ENCODE assay signal across 18 mouse cellular contexts in the genomic region with DNA sequence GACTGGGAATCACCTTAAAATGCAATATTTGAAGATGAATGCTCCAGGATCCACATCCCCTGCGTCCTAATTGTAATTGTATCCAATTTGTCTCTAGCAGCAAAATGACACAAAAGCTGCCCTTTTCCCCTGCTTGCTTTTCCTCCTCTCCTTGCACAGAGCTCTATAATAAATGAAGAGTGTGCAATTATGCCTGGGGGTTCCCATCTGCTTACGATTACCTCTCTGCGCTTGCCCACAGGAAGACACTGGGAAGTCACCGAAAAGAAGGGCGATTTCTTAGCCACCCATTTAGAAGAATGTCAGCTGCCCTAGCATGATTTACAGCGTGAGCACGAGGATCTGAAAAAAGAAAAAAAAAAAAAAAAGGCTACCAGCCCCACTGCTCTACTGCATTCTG.
DNase-seq lines count a peak whose midpoint lies in the region; ATAC-seq lines count a peak whose summit lies in the region.
"Had no signal": no experiment of that assay in that cellular context is flagged by ENCODE, and none has a peak within 500 bp of the region (broad histone marks: within the 10 kb centered on the region; RNA-seq: fewer than 3 reads in every experiment).

No protein-coding gene starts in this region.

- H3K9me3 ChIP-seq in midbrain, embryonic 14.5 days (ENCODE audit: control insufficient read depth, low read length): no peaks in the 10 kb centered on the region
- no peaks in the 10 kb centered on the region for H3K9me3 ChIP-seq in midbrain, embryonic 15.5 days
- H3K9me3 ChIP-seq in embryonic facial prominence, embryonic 15.5 days (replicated peaks): no peaks in the 10 kb centered on the region
- no peaks in the 10 kb centered on the region for H3K9me3 ChIP-seq in limb, embryonic 13.5 days
- no peaks in the 10 kb centered on the region for H3K9me3 ChIP-seq in heart, embryonic 10.5 days
- H3K9me3 ChIP-seq: midbrain, embryonic 12.5 days; neural tube, embryonic 12.5 days had no signal

- H3K9ac ChIP-seq in midbrain, embryonic 14.5 days (replicated peaks; ENCODE audit: low read length): no peak overlapping the region
- H3K9ac ChIP-seq in midbrain, embryonic 15.5 days: no peak overlapping the region
- no peak overlapping the region for H3K9ac ChIP-seq in embryonic facial prominence, embryonic 15.5 days
- no peak overlapping the region for H3K9ac ChIP-seq in limb, embryonic 13.5 days
- H3K9ac ChIP-seq: liver, embryonic 14.5 days; midbrain, embryonic 12.5 days; neural tube, embryonic 12.5 days had no signal

- H3K36me3 ChIP-seq in midbrain, embryonic 14.5 days (ENCODE audit: control insufficient read depth, insufficient read depth, low read length): no peaks in the 10 kb centered on the region
- no peaks in the 10 kb centered on the region for H3K36me3 ChIP-seq in midbrain, embryonic 15.5 days (replicated peaks)
- H3K36me3 ChIP-seq in embryonic facial prominence, embryonic 15.5 days: no peaks in the 10 kb centered on the region
- no peaks in the 10 kb centered on the region for H3K36me3 ChIP-seq in limb, embryonic 13.5 days
- no peaks in the 10 kb centered on the region for H3K36me3 ChIP-seq in heart, embryonic 10.5 days
- H3K36me3 ChIP-seq: midbrain, embryonic 12.5 days; neural tube, embryonic 12.5 days had no signal

- no peak for ATAC-seq in midbrain, embryonic 14.5 days (ENCODE audit: low FRiP score, low TSS enrichment)
- ATAC-seq in midbrain, embryonic 15.5 days (replicated peaks): no peak; the same call in 1 of the 2 replicates
- no peak for ATAC-seq in embryonic facial prominence, embryonic 15.5 days (ENCODE audit: insufficient number of reproducible peaks, low FRiP score, low TSS enrichment, low read depth)
- no peak for ATAC-seq in limb, embryonic 13.5 days (ENCODE audit: low FRiP score, low read depth)
- ATAC-seq: forebrain, embryonic 14.5 days; inflammation-experienced regulatory T-cells, adult 6 months had no signal

- 61% methylated on average over 7 of the region's 7 CpGs for WGBS in midbrain, embryonic 14.5 days
- 49% methylated on average over 7 of the region's 7 CpGs for WGBS in midbrain, embryonic 15.5 days
- WGBS in embryonic facial prominence, embryonic 15.5 days: 15% methylated on average over 7 of the region's 7 CpGs
- 15% methylated on average over 7 of the region's 7 CpGs for WGBS in limb, embryonic 13.5 days
- 68% methylated on average over 7 of the region's 7 CpGs for WGBS in heart, embryonic 10.5 days

- no peaks in the 10 kb centered on the region for H3K27me3 ChIP-seq in midbrain, embryonic 14.5 days (ENCODE audit: control insufficient read depth, insufficient read depth, low read length)
- no peaks in the 10 kb centered on the region for H3K27me3 ChIP-seq in midbrain, embryonic 15.5 days (replicated peaks)
- no peaks in the 10 kb centered on the region for H3K27me3 ChIP-seq in embryonic facial prominence, embryonic 15.5 days
- no peaks in the 10 kb centered on the region for H3K27me3 ChIP-seq in limb, embryonic 13.5 days
- no peaks in the 10 kb centered on the region for H3K27me3 ChIP-seq in heart, embryonic 10.5 days (ENCODE audit: insufficient read depth, poor library complexity, severe bottlenecking)
- H3K27me3 ChIP-seq: midbrain, embryonic 12.5 days; neural tube, embryonic 12.5 days had no signal

- no peak overlapping the region for H3K4me3 ChIP-seq in midbrain, embryonic 14.5 days (replicated peaks; ENCODE audit: low read depth, low read length)
- no peak overlapping the region for H3K4me3 ChIP-seq in midbrain, embryonic 15.5 days
- H3K4me3 ChIP-seq in embryonic facial prominence, embryonic 15.5 days (replicated peaks): no peak overlapping the region
- no peak overlapping the region for H3K4me3 ChIP-seq in limb, embryonic 13.5 days
- no peak overlapping the region for H3K4me3 ChIP-seq in heart, embryonic 10.5 days
- H3K4me3 ChIP-seq: midbrain, embryonic 12.5 days; neural tube, embryonic 12.5 days had no signal

- no peak overlapping the region for H3K27ac ChIP-seq in midbrain, embryonic 14.5 days (replicated peaks; ENCODE audit: low read depth, low read length)
- no peak overlapping the region for H3K27ac ChIP-seq in midbrain, embryonic 15.5 days
- H3K27ac ChIP-seq in embryonic facial prominence, embryonic 15.5 days (replicated peaks): no peak overlapping the region
- no peak overlapping the region for H3K27ac ChIP-seq in limb, embryonic 13.5 days
- H3K27ac ChIP-seq in heart, embryonic 10.5 days: no peak overlapping the region
- H3K27ac ChIP-seq: liver, embryonic 14.5 days; midbrain, embryonic 12.5 days; neural tube, embryonic 12.5 days; stomach, postnatal 0 days had no signal

- DNase-seq in midbrain, embryonic 14.5 days: peak; percentile 24
- no peak for DNase-seq in ovary, postnatal 36 days (ENCODE audit: low spot score)
- no peak for DNase-seq in kidney, postnatal 25 days
- no peak for DNase-seq in heart, embryonic 10.5 days (ENCODE audit: low spot score)
- DNase-seq: cerebellum, adult 11-12 months; kidney, adult 9 months; lung, postnatal 36 days; right cerebral cortex, adult 18-20 months; thymus, postnatal 36 days had no signal

- H3K4me1 ChIP-seq in midbrain, embryonic 14.5 days (ENCODE audit: control insufficient read depth, insufficient read depth, low read length): no peaks in the 10 kb centered on the region
- no peaks in the 10 kb centered on the region for H3K4me1 ChIP-seq in midbrain, embryonic 15.5 days
- no peaks in the 10 kb centered on the region; the same call in 1 of the 2 replicates for H3K4me1 ChIP-seq in embryonic facial prominence, embryonic 15.5 days
- H3K4me1 ChIP-seq in limb, embryonic 13.5 days: peaks cover 7% of the 10 kb centered on the region
- H3K4me1 ChIP-seq in heart, embryonic 10.5 days: no peaks in the 10 kb centered on the region
- H3K4me1 ChIP-seq: midbrain, embryonic 12.5 days had no signal

- no peak overlapping the region for H3K4me2 ChIP-seq in midbrain, embryonic 14.5 days (ENCODE audit: low read length)
- H3K4me2 ChIP-seq in midbrain, embryonic 15.5 days: no peak overlapping the region
- 0 out of 2 replicates have a peak overlapping the region, but pooled peaks have one; percentile 15 for H3K4me2 ChIP-seq in embryonic facial prominence, embryonic 15.5 days (replicated peaks)
- 0 out of 2 replicates have a peak overlapping the region, but pooled peaks have one; percentile 3 for H3K4me2 ChIP-seq in limb, embryonic 13.5 days (replicated peaks)
- H3K4me2 ChIP-seq: midbrain, embryonic 12.5 days; neural tube, embryonic 12.5 days had no signal

Comparison
In these comparisons a context has a peak if more than half of its experiments do, and no peak if none do; other contexts are left out.
1. H3K4me2 ChIP-seq: peak in embryonic facial prominence, embryonic 15.5 days (single experiment) and limb, embryonic 13.5 days (single experiment); none in midbrain, embryonic 14.5 days (single experiment) and midbrain, embryonic 15.5 days (single experiment).